Mouse (Mus musculus): ENCODE measurements around the gene Brca2. TPM values are rescaled to one million over a fixed set of nuclear protein-coding genes. Genes with fewer than 3 reads are reported as not detected.

Brca2 gene
- polyA plus RNA-seq, 1 experiment from 2014 or later = 9.6 TPM

DNA sequence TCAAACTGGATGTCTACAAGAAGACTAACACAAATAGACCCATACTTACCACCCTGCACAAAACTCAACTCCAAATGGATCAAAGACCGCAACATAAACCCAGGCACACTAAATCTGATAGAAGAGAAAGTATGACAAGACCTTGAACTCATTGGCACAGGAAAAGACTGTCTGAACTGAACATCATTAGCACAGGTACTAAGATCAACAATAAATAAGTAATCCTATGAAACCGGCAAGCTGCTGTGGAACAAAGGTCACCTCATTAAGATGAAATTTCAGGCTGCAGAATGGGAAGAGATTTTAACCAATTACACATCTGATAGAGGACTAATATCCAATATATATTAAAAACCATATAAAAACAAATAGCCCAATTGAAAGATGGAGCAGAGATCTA, 93.8 kb downstream of the Brca2 start:
- H3K4me3 ChIP-seq (ENCODE audit: low read depth, low read length) = no peak overlapping the region
- no peak overlapping the region for H3K4me2 ChIP-seq (ENCODE audit: low read length)
- H3K36me3 ChIP-seq (ENCODE audit: control insufficient read depth, insufficient read depth, low read length) = no peaks in the 10 kb centered on the region; the same call in 1 of the 2 replicates
- no peaks in the 10 kb centered on the region for H3K4me1 ChIP-seq (ENCODE audit: control insufficient read depth, insufficient read depth, low read length)
- WGBS = 92% methylated on average over 2 of the region's 2 CpGs
- H3K9ac ChIP-seq (ENCODE audit: low read depth, low read length) = no peak overlapping the region
- no peaks in the 10 kb centered on the region for H3K9me3 ChIP-seq (replicated peaks; ENCODE audit: control insufficient read depth, low read length, poor library complexity, severe bottlenecking)
- H3K27ac ChIP-seq (ENCODE audit: low read length) = no peak overlapping the region
- ATAC-seq = no peak
- H3K27me3 ChIP-seq (ENCODE audit: control insufficient read depth, insufficient read depth, low read depth, low read length) = no peaks in the 10 kb centered on the region

DNA sequence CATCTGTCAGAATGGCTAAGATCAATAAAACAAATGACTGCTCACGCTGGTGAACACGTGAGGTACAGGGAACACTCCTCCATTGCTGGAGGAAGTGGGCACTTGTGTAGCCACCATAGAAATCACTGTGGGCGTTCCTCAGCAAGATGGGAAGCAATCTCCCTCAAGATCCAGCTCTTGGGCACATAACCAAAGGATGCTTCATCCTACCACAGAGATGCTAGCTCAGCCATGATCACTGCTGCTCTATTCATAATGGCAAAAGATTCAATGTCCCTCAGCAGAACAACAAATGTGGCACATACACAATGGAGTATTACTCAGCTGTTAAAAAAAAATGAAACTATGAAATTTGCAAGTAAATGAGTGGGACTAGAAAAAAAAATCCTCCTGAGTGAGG, 94.3 kb downstream of the Brca2 start:
- no peak for ATAC-seq
- WGBS = 75% methylated on average over 3 of the region's 3 CpGs
- Histone ChIP-seq H3K4me2 (ENCODE audit: low read length) (no peak overlapping the region), H3K9me3 (replicated peaks; ENCODE audit: control insufficient read depth, low read length, poor library complexity, severe bottlenecking) (no peaks in the 10 kb centered on the region), H3K27me3 (ENCODE audit: control insufficient read depth, insufficient read depth, low read depth, low read length) (no peaks in the 10 kb centered on the region), H3K4me1 (ENCODE audit: control insufficient read depth, insufficient read depth, low read length) (no peaks in the 10 kb centered on the region), H3K36me3 (ENCODE audit: control insufficient read depth, insufficient read depth, low read length) (no peaks in the 10 kb centered on the region; the same call in 1 of the 2 replicates), H3K9ac (ENCODE audit: low read depth, low read length) (no peak overlapping the region), H3K4me3 (ENCODE audit: low read depth, low read length) (no peak overlapping the region), H3K27ac (ENCODE audit: low read length) (no peak overlapping the region)

DNA sequence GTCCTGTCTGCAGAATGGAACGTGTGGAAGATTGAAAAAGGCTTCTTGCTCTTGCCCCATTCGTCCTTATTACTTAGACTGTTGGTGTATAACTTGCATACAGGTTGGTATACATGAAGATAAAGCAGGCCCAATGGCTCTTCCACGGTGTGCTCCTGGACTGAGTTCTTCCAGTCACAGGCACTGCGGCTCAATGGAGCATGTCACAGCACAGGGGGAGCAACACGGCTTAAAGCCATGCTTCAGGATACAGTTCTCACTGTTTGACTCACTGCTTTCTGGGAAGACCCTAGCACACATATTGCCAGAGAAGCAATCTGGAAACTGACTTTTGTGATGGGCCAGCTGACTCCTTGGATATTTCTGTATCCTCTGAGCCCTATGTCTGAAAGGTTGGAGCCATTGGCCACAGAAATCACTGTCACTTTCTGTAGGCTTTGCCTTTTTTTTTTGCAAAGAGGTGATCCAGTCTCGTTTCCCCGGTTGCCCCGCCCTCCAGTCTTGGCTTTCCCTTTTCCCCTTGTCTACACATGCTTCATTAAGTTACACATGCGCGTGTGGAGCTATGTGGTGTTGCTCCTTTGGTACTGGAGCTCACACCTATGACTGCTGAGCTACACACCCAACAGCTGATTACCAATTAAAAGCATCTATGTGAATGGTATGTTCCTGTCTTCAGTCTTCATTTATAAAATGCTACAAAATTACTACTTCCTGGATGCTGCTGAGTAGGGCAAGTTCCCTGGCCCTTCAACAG, 96.3 kb downstream of the Brca2 start:
- 90% methylated on average over 10 of the region's 10 CpGs for whole genome bisulfite sequencing
- no peaks in the 10 kb centered on the region for H3K4me1 ChIP-seq (ENCODE audit: control insufficient read depth, insufficient read depth, low read length)
- H3K9me3 ChIP-seq (replicated peaks; ENCODE audit: control insufficient read depth, low read length, poor library complexity, severe bottlenecking) = no peaks in the 10 kb centered on the region
- no peaks in the 10 kb centered on the region for H3K27me3 ChIP-seq (ENCODE audit: control insufficient read depth, insufficient read depth, low read depth, low read length)
- no peak overlapping the region for H3K4me3 ChIP-seq (ENCODE audit: low read depth, low read length)
- no peak overlapping the region for H3K4me2 ChIP-seq (ENCODE audit: low read length)
- no peak for ATAC-seq
- H3K36me3 ChIP-seq (ENCODE audit: control insufficient read depth, insufficient read depth, low read length) = no peaks in the 10 kb centered on the region
- no peak overlapping the region for H3K9ac ChIP-seq (ENCODE audit: low read depth, low read length)
- no peak overlapping the region for H3K27ac ChIP-seq (ENCODE audit: low read length)

Other genes starting within 250 kb of the Brca2 start
- gene Zar1l, start 4.5 kb upstream of the Brca2 start, polyA plus RNA-seq (2015; fragmentation: Nextera tagmentation; extraction: Ambion mirVana) = not detected in 2 replicates
- gene N4bp2l1, start 74.6 kb downstream of the Brca2 start, polyA plus RNA-seq (2015; fragmentation: Nextera tagmentation; extraction: Ambion mirVana) = 16.8 and 19.9 TPM in 2 replicates
- 25.7 and 26.7 TPM in 2 replicates for gene N4bp2l2, start 143.6 kb downstream of the Brca2 start, polyA plus RNA-seq (2015; fragmentation: Nextera tagmentation; extraction: Ambion mirVana)
- gene Pds5b, start 151.1 kb downstream of the Brca2 start, polyA plus RNA-seq (2015; fragmentation: Nextera tagmentation; extraction: Ambion mirVana) = 28.5 and 33.8 TPM in 2 replicates